Mouse (Mus musculus) macrophage (primary cell): Measurements from ENCODE around the gene Wdr38. TPM values are rescaled to one million over a fixed set of nuclear protein-coding genes. Genes with fewer than 3 reads are reported as not detected.
"Not testable (repeated sequence)": the region's sequence is repeated elsewhere in the genome, so short reads cannot be mapped to it uniquely, and the experiment has no call there.

Experiments used
- H3K27ac ChIP-seq: fragments of 350-480 bp; formaldehyde crosslinking; 2 replicates; pipeline ENCODE4 v1.9.0; 2021
- H3K36me3 ChIP-seq: fragments of 350-480 bp; formaldehyde crosslinking; 2 replicates; pipeline ENCODE4 v1.9.0; 2021; ENCODE audit errors: inconsistent target
- H3K4me3 ChIP-seq: fragments of 350-480 bp; formaldehyde crosslinking; 2 replicates; pipeline ENCODE4 v1.9.0; 2021; ENCODE audit errors: inconsistent target
- H3K79me2 ChIP-seq: fragments of 350-480 bp; formaldehyde crosslinking; 2 replicates; pipeline ENCODE4 v1.9.0; 2021; ENCODE audit errors: inconsistent target
- WGBS: methylation state at CpG from one replicate; pipeline ENCODE4 v1.1.7; 2026; ENCODE audit warnings: inconsistent platforms; ENCODE audit not compliant: missing documents; 5-methylcytosine and 5-hydroxymethylcytosine counted together
- polyA plus RNA-seq: library from polyadenylated mRNA; stranded (reverse); fragments of 250-400 nt; gene quantifications from 3 replicates; pipeline ENCODE4 v1.2.4, GENCODE M21; 2018; ENCODE audit warnings: inconsistent platforms

The Wdr38 gene
- polyA plus RNA-seq, 1 experiment from 2014 or later, result 0.66 TPM

GRCm38 (mm10) chr2:39004880-39005435 lies 7.7 kb downstream of the Wdr38 start, which contains the start of gene Arpc5l:
Gene Arpc5l, plus strand, starts transcription at chr2:39005348.
- Histone ChIP-seq H3K36me3 (peaks cover 29% of the 10 kb centered on the region), H3K79me2 (peaks cover 67% of the 10 kb centered on the region), H3K4me3 (peak within 1 kb of the TSS; percentile 93), H3K27ac (peak within 1 kb of the TSS; percentile 59)
- WGBS, result under 1% methylated on average over 57 of the region's 58 CpGs

GRCm38 (mm10) chr2:39005574-39006079 lies 8.4 kb downstream of the Wdr38 start, which contains the start of gene Rpl35:
Gene Rpl35, minus strand, starts transcription at chr2:39005624.
- Histone ChIP-seq H3K79me2 (peaks cover 74% of the 10 kb centered on the region), H3K4me3 (peak within 1 kb of the TSS; percentile 93), H3K27ac (peak within 1 kb of the TSS; percentile 59), H3K36me3 (peaks cover 24% of the 10 kb centered on the region)
- WGBS, result 15% methylated on average over 14 of the region's 15 CpGs

- peak overlapping the region; percentile 93 for H3K4me3 ChIP-seq
- peaks cover 77% of the 10 kb centered on the region for H3K79me2 ChIP-seq
- 87% methylated on average over 12 of the region's 14 CpGs for WGBS
- H3K36me3 ChIP-seq, result peaks cover 18% of the 10 kb centered on the region; the same call in 1 of the 2 replicates
- H3K27ac ChIP-seq, result no peak overlapping the region
Observed at GRCm38 (mm10) chr2:39006149-39006730, 9.0 kb downstream of the Wdr38 start.

- Histone ChIP-seq H3K4me3 (peak overlapping the region; percentile 94), H3K79me2 (peaks cover 84% of the 10 kb centered on the region), H3K36me3 (0 out of 2 replicates have a peak, but pooled peaks cover 8% of the 10 kb centered on the region), H3K27ac (peak overlapping the region; percentile 65)
- under 1% methylated on average over 43 of the region's 44 CpGs for WGBS
Observed at GRCm38 (mm10) chr2:39007865-39008264, 10.6 kb downstream of the Wdr38 start.

- Histone ChIP-seq H3K27ac (peak overlapping the region; percentile 61), H3K79me2 (peaks cover 84% of the 10 kb centered on the region), H3K36me3 (0 out of 2 replicates have a peak, but pooled peaks cover 10% of the 10 kb centered on the region), H3K4me3 (peak overlapping the region; percentile 94)
- under 1% methylated on average over 25 of the region's 25 CpGs for WGBS
Observed at GRCm38 (mm10) chr2:39008350-39008851, 11.1 kb downstream of the Wdr38 start.

GRCm38 (mm10) chr2:39008954-39009365 lies 11.7 kb downstream of the Wdr38 start:
- Histone ChIP-seq H3K4me3 (peak overlapping the region; percentile 94), H3K36me3 (peaks cover 15% of the 10 kb centered on the region; the same call in 1 of the 2 replicates), H3K27ac (peak overlapping the region; percentile 61), H3K79me2 (peaks cover 84% of the 10 kb centered on the region)
- WGBS, result 6% methylated on average over 3 of the region's 3 CpGs

- not testable (repeated sequence) for H3K4me3 ChIP-seq
- peak overlapping the region; percentile 31 for H3K27ac ChIP-seq
- 97% methylated on average over 4 of the region's 5 CpGs for WGBS
Observed at GRCm38 (mm10) chr2:39010144-39010543, 12.9 kb downstream of the Wdr38 start.

GRCm38 (mm10) chr2:39011264-39011663 lies 14.0 kb downstream of the Wdr38 start:
- peaks cover 66% of the 10 kb centered on the region for H3K79me2 ChIP-seq
- H3K4me3 ChIP-seq, result no peak overlapping the region
- peak overlapping the region; percentile 31 for H3K27ac ChIP-seq
- peaks cover 38% of the 10 kb centered on the region for H3K36me3 ChIP-seq

More at GRCm38 (mm10) chr2:39010144-39010543, 12.9 kb downstream of the Wdr38 start:
- peaks cover 77% of the 10 kb centered on the region for H3K79me2 ChIP-seq
- H3K36me3 ChIP-seq, result peaks cover 27% of the 10 kb centered on the region

- Histone ChIP-seq H3K27ac (peak overlapping the region; percentile 31), H3K4me3 (no peak overlapping the region), H3K36me3 (peaks cover 38% of the 10 kb centered on the region), H3K79me2 (peaks cover 59% of the 10 kb centered on the region)
- WGBS, result 94% methylated on average over 3 of the region's 3 CpGs
Observed at GRCm38 (mm10) chr2:39011971-39012370, 14.7 kb downstream of the Wdr38 start.

GRCm38 (mm10) chr2:39012768-39013279 lies 15.5 kb downstream of the Wdr38 start:
- WGBS, result 88% methylated on average over 7 of the region's 7 CpGs
- Histone ChIP-seq H3K79me2 (peaks cover 55% of the 10 kb centered on the region), H3K4me3 (no peak overlapping the region), H3K27ac (no peak overlapping the region), H3K36me3 (peaks cover 45% of the 10 kb centered on the region)

- WGBS, result 76% methylated on average over 3 of the region's 3 CpGs
- no peak overlapping the region for H3K27ac ChIP-seq
- peaks cover 25% of the 10 kb centered on the region for H3K79me2 ChIP-seq
- H3K4me3 ChIP-seq, result no peak overlapping the region
- peaks cover 76% of the 10 kb centered on the region for H3K36me3 ChIP-seq
Observed at GRCm38 (mm10) chr2:39016581-39016980, 19.3 kb downstream of the Wdr38 start.

GRCm38 (mm10) chr2:39020004-39020403 lies 22.7 kb downstream of the Wdr38 start:
- Histone ChIP-seq H3K79me2 (no peaks in the 10 kb centered on the region), H3K4me3 (no peak overlapping the region), H3K27ac (no peak overlapping the region), H3K36me3 (peaks cover 77% of the 10 kb centered on the region)
- 86% methylated on average over 1 of the region's 1 CpGs for WGBS

GRCm38 (mm10) chr2:39031611-39032010 lies 34.3 kb downstream of the Wdr38 start:
- 83% methylated on average over 1 of the region's 1 CpGs for WGBS
- Histone ChIP-seq H3K79me2 (no peaks in the 10 kb centered on the region), H3K27ac (no peak overlapping the region), H3K36me3 (peaks cover 55% of the 10 kb centered on the region), H3K4me3 (no peak overlapping the region)

- H3K79me2 ChIP-seq, result no peaks in the 10 kb centered on the region
- WGBS, result 86% methylated on average over 1 of the region's 1 CpGs
- H3K27ac ChIP-seq, result no peak overlapping the region
- peaks cover 43% of the 10 kb centered on the region for H3K36me3 ChIP-seq
- H3K4me3 ChIP-seq, result no peak overlapping the region
Observed at GRCm38 (mm10) chr2:39040215-39040614, 42.9 kb downstream of the Wdr38 start.

GRCm38 (mm10) chr2:39048515-39048914 lies 51.2 kb downstream of the Wdr38 start:
- H3K36me3 ChIP-seq, result peaks cover 25% of the 10 kb centered on the region; the same call in 1 of the 2 replicates
- H3K79me2 ChIP-seq, result no peaks in the 10 kb centered on the region
- WGBS, result 100% methylated on average over 1 of the region's 1 CpGs

More at GRCm38 (mm10) chr2:39048515-39048914, 51.2 kb downstream of the Wdr38 start:
- H3K4me3 ChIP-seq, result no peak overlapping the region
- H3K27ac ChIP-seq, result no peak overlapping the region
